Mouse (Mus musculus): Measurements from ENCODE around the gene Peg12. TPM values are rescaled to one million over a fixed set of nuclear protein-coding genes. Genes with fewer than 3 reads are reported as not detected.

The Peg12 gene
- polyA plus RNA-seq (2014; fragmentation: Illumina TruSeq; extraction: RNeasy Lipid Tissue Mini Kit (QIAGEN cat#74804); ENCODE audit: low read depth, low replicate concordance) = 0.99 TPM

DNA sequence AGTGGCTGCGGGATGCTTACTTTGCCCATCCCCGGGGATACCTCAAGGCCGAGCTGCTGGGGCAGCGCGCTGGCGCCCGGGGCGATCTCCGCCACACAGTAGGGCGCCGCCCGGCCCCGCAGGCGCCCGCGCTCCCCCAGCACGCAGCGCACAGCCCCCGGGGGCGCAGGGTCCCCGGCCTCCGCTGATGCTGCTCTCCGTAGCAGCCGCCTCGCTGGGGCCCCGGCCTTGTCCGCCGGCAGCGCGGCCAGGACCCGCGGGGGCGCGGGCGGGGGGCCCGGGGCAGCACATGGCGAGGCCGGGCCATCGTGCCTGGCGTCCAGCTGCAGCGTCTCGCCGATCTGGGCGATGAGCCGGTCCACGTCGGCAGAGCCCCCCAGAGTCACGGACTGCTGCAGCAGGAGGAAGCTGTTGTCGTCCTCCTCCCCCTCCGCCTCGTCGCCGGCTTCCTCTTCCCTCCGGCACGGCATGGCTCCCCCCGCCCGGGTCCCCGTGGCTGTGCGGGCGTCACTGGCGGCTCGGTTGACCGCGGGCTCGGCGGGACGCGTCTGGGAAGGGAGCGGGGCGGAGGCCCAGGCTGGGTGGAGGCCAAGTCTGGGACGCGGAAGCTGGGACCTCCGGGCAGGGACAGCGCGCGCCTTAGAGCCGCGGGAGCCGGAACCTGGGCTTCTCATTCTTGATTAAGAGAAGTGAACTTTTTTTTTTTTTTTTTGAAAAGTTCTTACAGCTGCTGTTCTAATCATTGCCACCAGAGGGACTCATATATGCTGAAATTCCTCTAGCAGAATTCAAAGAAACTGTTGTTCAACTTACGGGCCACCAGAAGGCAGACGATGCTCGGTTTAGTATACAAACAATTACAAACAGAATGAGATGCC lies at the start of gene Peg12:
Peg12 (minus strand) TSS at position 633 of the 878 bp plus-strand sequence.

DNA sequence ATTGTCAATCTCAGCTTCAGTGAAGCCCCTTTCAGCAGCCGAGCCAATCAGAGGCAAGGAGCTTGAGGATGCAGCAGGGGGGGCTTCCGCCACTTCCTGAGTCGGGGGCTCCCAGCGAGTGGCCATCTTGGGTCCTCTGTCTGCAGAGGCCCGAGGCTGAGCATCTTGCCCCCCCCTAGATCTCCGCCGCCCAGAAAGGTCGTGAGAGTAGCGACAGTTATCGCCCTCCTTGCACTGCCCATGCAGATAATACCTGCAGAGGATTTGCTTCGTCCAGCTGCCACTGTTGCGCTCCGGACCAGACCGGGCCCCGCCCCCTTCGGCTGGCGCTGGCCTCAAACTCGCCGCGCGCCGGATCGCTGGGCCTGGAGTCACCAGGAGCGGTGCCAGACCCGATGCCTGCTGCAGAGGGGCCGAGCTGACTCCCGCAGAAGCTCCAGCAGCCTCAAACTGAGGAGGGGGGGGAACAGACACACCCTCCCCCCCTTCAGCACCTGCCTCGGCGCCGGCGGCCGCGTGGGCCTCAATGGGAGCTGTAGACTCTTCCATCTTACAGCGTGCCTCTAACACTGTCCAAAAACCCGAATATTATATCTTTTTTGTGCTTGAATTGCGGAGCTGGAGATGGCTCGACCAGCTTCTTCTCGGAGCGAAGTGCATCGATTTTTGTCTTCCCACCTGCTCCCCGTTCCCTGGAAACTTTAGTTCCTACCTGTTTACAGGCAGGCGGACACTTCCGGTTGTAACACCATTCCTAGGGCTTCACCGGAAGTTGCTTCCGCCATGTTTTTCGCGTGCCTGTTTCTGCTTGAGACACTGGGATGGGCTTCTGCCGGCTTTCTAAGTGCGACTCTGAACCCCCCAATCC lies 44.6 kb downstream of the Peg12 start, which contains the start of gene Mkrn3:
Mkrn3 (minus strand) TSS at position 647 of the 868 bp plus-strand sequence.

Other genes with a start within 250 kb of the Peg12 start
- 31.2 TPM for gene Ndn, start 117.9 kb downstream of the Peg12 start, polyA plus RNA-seq (2014; fragmentation: Illumina TruSeq; extraction: RNeasy Lipid Tissue Mini Kit (QIAGEN cat#74804); ENCODE audit: low read depth, low replicate concordance)
- 0.23 TPM for gene Magel2, start 87.5 kb downstream of the Peg12 start, polyA plus RNA-seq (2014; fragmentation: Illumina TruSeq; extraction: RNeasy Lipid Tissue Mini Kit (QIAGEN cat#74804); ENCODE audit: low read depth, low replicate concordance)
- 0.87 TPM for gene Mkrn3, start 44.4 kb downstream of the Peg12 start, polyA plus RNA-seq (2014; fragmentation: Illumina TruSeq; extraction: RNeasy Lipid Tissue Mini Kit (QIAGEN cat#74804); ENCODE audit: low read depth, low replicate concordance)

Data from adrenal gland, adult 10 weeks (tissue).